In the genomic region with DNA sequence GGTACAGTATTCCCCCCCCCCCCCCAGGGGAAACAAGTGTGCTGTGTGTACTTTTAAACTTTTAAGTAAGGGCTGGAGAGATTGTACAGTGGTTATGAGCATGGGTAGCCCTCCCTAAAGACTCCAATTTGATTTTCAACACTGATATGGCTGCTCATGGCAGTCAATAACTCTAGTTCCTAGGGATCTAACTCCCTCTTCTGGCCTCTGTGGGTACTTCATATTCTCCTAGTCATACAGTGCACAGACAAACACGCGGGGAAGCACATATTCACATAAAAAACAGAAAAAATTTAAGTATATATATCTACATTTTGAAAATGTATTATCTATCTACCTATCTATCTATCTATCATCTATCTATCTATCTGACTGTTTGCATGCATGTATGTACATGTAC, we compare ENCODE assay signal across 21 mouse cellular contexts.
DNase-seq lines count a peak whose midpoint lies in the region; TF ChIP-seq lines count a peak whose summit lies in the region.
"Had no signal": no experiment of that assay in that cellular context is flagged by ENCODE, and none has a peak within 500 bp of the region (broad histone marks: within the 10 kb centered on the region; RNA-seq: fewer than 3 reads in every experiment).

No protein-coding gene starts in this region.

- TF ChIP-seq CTCF in layer of hippocampus, adult 2 months (conservative IDR thresholded peaks at IDR 0.05): peak; percentile 15; the same call in 1 of the 2 replicates

- no peak overlapping the region for H3K4me3 ChIP-seq in layer of hippocampus, adult 2 months
- H3K4me3 ChIP-seq in ES-E14 (ENCODE audit: insufficient read depth in 1 of 2, low read depth in 1 of 2, low read length in 2 of 2, poor library complexity in 1 of 2, severe bottlenecking in 1 of 2): no peak overlapping the region
- H3K4me3 ChIP-seq: embryonic facial prominence, embryonic 10.5 days; forebrain, embryonic 13.5 days; heart, embryonic 10.5 days; limb, embryonic 15.5 days; midbrain, embryonic 10.5 days had no signal

- H3K36me3 ChIP-seq in ES-E14 (ENCODE audit: control insufficient read depth, insufficient read depth, low read length, poor library complexity, severe bottlenecking): no peaks in the 10 kb centered on the region
- H3K36me3 ChIP-seq: embryonic facial prominence, embryonic 10.5 days; heart, embryonic 10.5 days; limb, embryonic 15.5 days; midbrain, embryonic 10.5 days had no signal

- DNase-seq in layer of hippocampus, adult 2 months (ENCODE audit: low spot score in 2 of 2): no peak
- no peak for DNase-seq in layer of hippocampus, postnatal 14 days (ENCODE audit: low spot score in 2 of 2)
- DNase-seq in A20 (ENCODE audit: low read depth, low spot score): peak; percentile 7
- DNase-seq in ES-E14 (ENCODE audit: low read depth, low spot score): no peak
- DNase-seq in c-Kit-positive CD71-positive TER-119-positive erythroid progenitor cells, embryonic 14.5 days (ENCODE audit: low spot score): peak; percentile 13
- no peak for DNase-seq in yolk sac, embryonic 10.5 days (ENCODE audit: low spot score)
- DNase-seq in urinary bladder, postnatal 10 days (ENCODE audit: low spot score): no peak
- DNase-seq: adrenal gland, postnatal 36 days; cerebellum, postnatal 14 days; gastrocnemius, postnatal 25 days; heart, postnatal 14 days; kidney, adult 11 months; lung, embryonic 14.5 days; right cerebral cortex, adult 18-20 months; thymus, adult 18-20 months had no signal

- H3K27ac ChIP-seq in layer of hippocampus, adult 2 months: no peak overlapping the region
- H3K27ac ChIP-seq in ES-E14 (ENCODE audit: insufficient read depth, low read depth, low read length, poor library complexity, severe bottlenecking): no peak overlapping the region
- H3K27ac ChIP-seq: embryonic facial prominence, embryonic 10.5 days; forebrain, embryonic 13.5 days; heart, embryonic 10.5 days; hindbrain, embryonic 14.5 days; limb, embryonic 15.5 days; midbrain, embryonic 10.5 days had no signal

- in situ Hi-C loops in ES-E14 (cut with MboI; ENCODE audit: low sequenced_read_pairs in 2 of 2, unreplicated experiment in 2 of 2): no loop called here

- no peaks in the 10 kb centered on the region for H3K4me1 ChIP-seq in ES-E14 (ENCODE audit: control insufficient read depth in 2 of 2, insufficient read depth in 2 of 2, low read length in 2 of 2, poor library complexity in 1 of 2)
- H3K4me1 ChIP-seq: embryonic facial prominence, embryonic 10.5 days; forebrain, embryonic 13.5 days; heart, embryonic 10.5 days; limb, embryonic 15.5 days; midbrain, embryonic 10.5 days had no signal

- H3K9ac ChIP-seq in ES-E14 (ENCODE audit: insufficient read depth, low read depth, low read length, poor library complexity, severe bottlenecking): no peak overlapping the region
- H3K9ac ChIP-seq: forebrain, embryonic 13.5 days; hindbrain, embryonic 14.5 days; limb, embryonic 15.5 days; lung, embryonic 14.5 days had no signal

- H3K9me3 ChIP-seq in ES-E14 (ENCODE audit: control insufficient read depth, insufficient read depth, low read depth, low read length): no peaks in the 10 kb centered on the region
- H3K9me3 ChIP-seq: embryonic facial prominence, embryonic 10.5 days; forebrain, embryonic 13.5 days; heart, embryonic 10.5 days; limb, embryonic 15.5 days; midbrain, embryonic 10.5 days had no signal

TF ChIP-seq in ES-E14, 5 proteins besides CTCF, POLR2A, EP300 and RAD21:
- TF ChIP-seq HCFC1 (IDR thresholded peaks at IDR 0.05; ENCODE audit: borderline replicate concordance, insufficient read depth, low read length) (no peak), ZNF384 (IDR thresholded peaks at IDR 0.05; ENCODE audit: low read depth, low read length) (no peak), ZC3H11A (IDR thresholded peaks at IDR 0.05; ENCODE audit: borderline replicate concordance, low read depth, low read length) (peak; percentile 45; the same call in 1 of the 2 replicates)
TF ChIP-seq in ES-E14: peak in this region for 1.

Comparison
In these comparisons a context has a peak if more than half of its experiments do, and no peak if none do; other contexts are left out.
1. DNase-seq: peak in A20 (single experiment) and c-Kit-positive CD71-positive TER-119-positive erythroid progenitor cells, embryonic 14.5 days (single experiment); none in layer of hippocampus, adult 2 months (0 of 2), layer of hippocampus, postnatal 14 days (0 of 2), ES-E14 (single experiment), yolk sac, embryonic 10.5 days (single experiment) and urinary bladder, postnatal 10 days (single experiment).